Mouse (Mus musculus) megakaryocyte, embryonic 14.5 days (primary cell): Measurements from ENCODE around the gene St3gal3.

Experiments
- FLI1 ChIP-seq: IDR thresholded peaks from 2 replicates; pipeline ENCODE4 v1.6.1; 2012; ENCODE audit warnings: low read length, inconsistent platforms, mixed read lengths
- GATA1 ChIP-seq: IDR thresholded peaks from 3 replicates; pipeline ENCODE4 v1.6.1; 2012; ENCODE audit warnings: mixed read lengths, low read length, inconsistent platforms, borderline replicate concordance

- TF ChIP-seq FLI1: no peak
- no peak for TF ChIP-seq GATA1
These were observed 239.4 kb downstream of the St3gal3 start for GRCm38 (mm10) chr4:117895339-117895738.
